Mouse (Mus musculus): ENCODE measurements at regions not wholly inside any gene's neighbourhood (a gene's known extent, or its start where the extent isn't known, plus 50 kb on each side); places are given as distances from the start of the nearest gene placed in this dataset.

DNA sequence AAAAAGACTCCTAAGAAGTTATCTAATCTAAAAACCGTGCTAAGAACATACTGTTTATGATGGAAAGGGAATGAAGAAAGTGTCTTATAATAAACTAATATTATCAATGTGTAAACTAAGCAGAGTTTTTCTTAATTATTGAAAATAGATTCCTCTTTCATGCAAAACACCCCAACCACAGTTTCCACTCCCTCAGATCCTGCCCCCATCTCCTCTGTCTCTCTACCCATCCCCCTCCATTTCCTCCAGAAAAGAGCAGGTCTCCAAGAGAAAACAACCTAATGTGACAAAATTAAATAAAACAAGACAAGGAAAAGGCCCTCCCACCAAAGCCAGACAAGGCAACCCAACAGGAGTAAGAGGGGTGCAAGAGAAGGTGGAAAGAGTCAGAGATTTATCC, 103.2 kb downstream of the Hpgd start:
- 49% methylated on average over 1 of the region's 1 CpGs for WGBS
- H3K9me3 ChIP-seq (ENCODE audit: control insufficient read depth, low read length) = no peaks in the 10 kb centered on the region
- no peaks in the 10 kb centered on the region for H3K4me1 ChIP-seq (replicated peaks; ENCODE audit: control insufficient read depth, insufficient read depth)
- no peak overlapping the region for H3K4me3 ChIP-seq (ENCODE audit: low read depth, low read length)
- no peak overlapping the region for H3K27ac ChIP-seq (replicated peaks)
- no peak overlapping the region for H3K4me2 ChIP-seq (replicated peaks; ENCODE audit: low read depth)
- TF ChIP-seq CTCF (IDR thresholded peaks at IDR 0.05; ENCODE audit: low read depth) (no peak), EP300 (optimal IDR thresholded peaks at IDR 0.05) (no peak)
- DNase-seq (ENCODE audit: low spot score) = no peak
- H3K9ac ChIP-seq (ENCODE audit: low read length) = no peak overlapping the region
- no peaks in the 10 kb centered on the region for H3K36me3 ChIP-seq (ENCODE audit: control insufficient read depth, insufficient read depth, low read length)
- no peak for ATAC-seq (ENCODE audit: low FRiP score, low TSS enrichment)
- H3K27me3 ChIP-seq (ENCODE audit: control insufficient read depth, insufficient read depth, low read length) = no peaks in the 10 kb centered on the region

DNA sequence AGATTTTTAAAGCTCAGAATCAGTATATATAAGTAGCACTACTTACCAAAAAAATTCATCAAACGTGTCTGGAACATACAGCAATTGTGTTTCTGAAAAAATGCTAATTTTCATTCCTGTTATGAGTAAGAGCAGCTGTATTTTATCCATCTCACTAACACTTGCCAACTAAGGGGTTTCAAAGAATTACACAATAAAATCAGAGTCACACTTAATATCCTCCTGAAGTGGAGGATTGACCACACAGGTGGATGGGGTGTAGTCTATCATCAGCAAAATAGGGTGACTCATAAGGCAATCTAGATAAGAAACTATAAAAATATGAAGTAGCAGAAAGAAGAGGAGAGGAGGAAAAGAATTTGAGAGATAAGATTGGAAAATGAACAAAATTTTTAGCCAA, 102.0 kb downstream of the Hpgd start:
- DNase-seq (ENCODE audit: low spot score) (no peak), ATAC-seq (ENCODE audit: low FRiP score, low TSS enrichment) (no peak)
- no peaks in the 10 kb centered on the region for H3K36me3 ChIP-seq (ENCODE audit: control insufficient read depth, insufficient read depth, low read length)
- H3K27me3 ChIP-seq (ENCODE audit: control insufficient read depth, insufficient read depth, low read length) = no peaks in the 10 kb centered on the region
- no peak for TF ChIP-seq EP300 (optimal IDR thresholded peaks at IDR 0.05)
- no peak for TF ChIP-seq CTCF (IDR thresholded peaks at IDR 0.05; ENCODE audit: low read depth)
- no peaks in the 10 kb centered on the region for H3K4me1 ChIP-seq (replicated peaks; ENCODE audit: control insufficient read depth, insufficient read depth)
- H3K9me3 ChIP-seq (ENCODE audit: control insufficient read depth, low read length) = no peaks in the 10 kb centered on the region
- H3K9ac ChIP-seq (ENCODE audit: low read length) = no peak overlapping the region
- no peak overlapping the region for H3K27ac ChIP-seq (replicated peaks)
- WGBS = 36% methylated on average over 1 of the region's 1 CpGs
- H3K4me2 ChIP-seq (replicated peaks; ENCODE audit: low read depth) = no peak overlapping the region
- no peak overlapping the region for H3K4me3 ChIP-seq (ENCODE audit: low read depth, low read length)

DNA sequence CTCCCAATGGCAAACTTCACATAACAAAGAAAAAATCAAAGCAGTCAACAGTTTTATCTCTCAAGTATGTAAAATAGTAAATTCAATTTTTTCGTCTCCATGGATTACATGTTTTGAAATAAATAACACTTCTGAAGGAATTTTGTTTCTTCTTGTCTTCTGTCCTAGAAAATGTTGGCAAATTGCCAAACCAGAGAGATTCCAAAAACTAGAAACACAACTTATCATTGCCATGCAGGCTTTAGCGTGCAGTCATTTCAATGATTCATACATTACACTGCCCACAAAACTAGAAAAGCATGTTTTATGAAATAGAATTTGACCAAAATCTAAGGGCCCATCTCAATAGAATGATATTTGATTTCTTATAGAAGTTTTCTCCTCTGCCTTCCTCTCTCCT, 98.2 kb downstream of the Hpgd start:
- no peaks in the 10 kb centered on the region for H3K36me3 ChIP-seq (ENCODE audit: control insufficient read depth, insufficient read depth, low read length)
- H3K27ac ChIP-seq (replicated peaks) = no peak overlapping the region
- no peaks in the 10 kb centered on the region for H3K27me3 ChIP-seq (ENCODE audit: control insufficient read depth, insufficient read depth, low read length)
- H3K9ac ChIP-seq (ENCODE audit: low read length) = no peak overlapping the region
- DNase-seq (ENCODE audit: low spot score) (no peak), ATAC-seq (ENCODE audit: low FRiP score, low TSS enrichment) (no peak)
- H3K4me1 ChIP-seq (replicated peaks; ENCODE audit: control insufficient read depth, insufficient read depth) = no peaks in the 10 kb centered on the region
- no peaks in the 10 kb centered on the region for H3K9me3 ChIP-seq (ENCODE audit: control insufficient read depth, low read length)
- no peak overlapping the region for H3K4me3 ChIP-seq (ENCODE audit: low read depth, low read length)
- TF ChIP-seq CTCF (IDR thresholded peaks at IDR 0.05; ENCODE audit: low read depth) (no peak), EP300 (optimal IDR thresholded peaks at IDR 0.05) (no peak)
- H3K4me2 ChIP-seq (replicated peaks; ENCODE audit: low read depth) = no peak overlapping the region
- 39% methylated on average over 2 of the region's 2 CpGs for whole genome bisulfite sequencing

DNA sequence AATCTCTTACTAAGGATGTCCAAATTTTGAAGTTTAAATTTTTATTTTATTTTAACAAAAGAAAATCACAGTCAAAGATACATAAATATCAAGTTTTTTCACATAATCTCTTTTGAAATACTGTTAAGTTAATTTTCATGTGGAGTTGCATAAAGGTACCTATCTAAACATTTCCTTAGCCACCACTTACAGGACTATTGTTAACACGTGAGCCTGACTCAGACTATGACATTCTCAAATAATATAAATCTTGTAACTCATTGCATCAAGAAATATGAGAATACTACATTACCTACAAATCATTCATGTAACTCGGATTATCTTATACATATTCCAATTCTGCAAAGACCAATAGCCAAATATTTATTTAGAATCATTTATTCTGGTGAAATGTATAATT, 97.8 kb downstream of the Hpgd start:
- Histone ChIP-seq H3K9ac (ENCODE audit: low read length) (no peak overlapping the region), H3K4me3 (ENCODE audit: low read depth, low read length) (no peak overlapping the region), H3K4me1 (replicated peaks; ENCODE audit: control insufficient read depth, insufficient read depth) (no peaks in the 10 kb centered on the region), H3K27me3 (ENCODE audit: control insufficient read depth, insufficient read depth, low read length) (no peaks in the 10 kb centered on the region), H3K9me3 (ENCODE audit: control insufficient read depth, low read length) (no peaks in the 10 kb centered on the region), H3K4me2 (replicated peaks; ENCODE audit: low read depth) (no peak overlapping the region), H3K27ac (replicated peaks) (no peak overlapping the region), H3K36me3 (ENCODE audit: control insufficient read depth, insufficient read depth, low read length) (no peaks in the 10 kb centered on the region)
- ATAC-seq (ENCODE audit: low FRiP score, low TSS enrichment) (no peak), DNase-seq (ENCODE audit: low spot score) (no peak)
- no peak for TF ChIP-seq EP300 (optimal IDR thresholded peaks at IDR 0.05)
- no peak for TF ChIP-seq CTCF (IDR thresholded peaks at IDR 0.05; ENCODE audit: low read depth)
- 48% methylated on average over 2 of the region's 2 CpGs for WGBS

All from stomach, postnatal 0 days (tissue).